Mouse (Mus musculus): Measurements from ENCODE around the gene Olfr1370. TPM values are rescaled to one million over a fixed set of nuclear protein-coding genes. Genes with fewer than 3 reads are reported as not detected.
"Not testable (repeated sequence)": the region's sequence is repeated elsewhere in the genome, so short reads cannot be mapped to it uniquely, and the experiment has no call there.

Olfr1370 gene
- not detected for total RNA-seq (2021)
- long read RNA-seq, experiment 1: 0 reads
- long read RNA-seq, experiment 2: 0 reads

DNA sequence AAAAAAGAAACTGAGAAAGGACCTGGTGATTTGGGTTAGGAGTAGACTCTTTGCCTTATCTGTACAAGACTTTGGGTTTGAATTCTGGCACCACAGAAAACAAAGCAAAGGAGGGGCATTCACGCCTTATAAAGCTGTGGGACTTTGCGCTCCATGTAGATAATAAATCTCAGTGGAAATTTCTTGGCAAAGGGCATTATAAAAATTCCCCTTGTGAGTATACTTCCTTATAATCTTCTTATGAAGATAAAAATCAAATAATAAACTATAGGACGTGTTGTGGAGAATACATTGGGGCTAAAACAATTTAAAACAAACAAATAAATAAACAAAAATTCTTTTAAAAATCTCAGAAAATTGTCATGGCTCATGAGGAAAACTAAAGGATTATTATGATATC is at the start of gene Olfr1370:
Gene Olfr1370, minus strand, starts transcription at position 101 of the 400 bp plus-strand sequence.
- DNase-seq (ENCODE audit: low spot score in 2 of 2): no peak

DNA sequence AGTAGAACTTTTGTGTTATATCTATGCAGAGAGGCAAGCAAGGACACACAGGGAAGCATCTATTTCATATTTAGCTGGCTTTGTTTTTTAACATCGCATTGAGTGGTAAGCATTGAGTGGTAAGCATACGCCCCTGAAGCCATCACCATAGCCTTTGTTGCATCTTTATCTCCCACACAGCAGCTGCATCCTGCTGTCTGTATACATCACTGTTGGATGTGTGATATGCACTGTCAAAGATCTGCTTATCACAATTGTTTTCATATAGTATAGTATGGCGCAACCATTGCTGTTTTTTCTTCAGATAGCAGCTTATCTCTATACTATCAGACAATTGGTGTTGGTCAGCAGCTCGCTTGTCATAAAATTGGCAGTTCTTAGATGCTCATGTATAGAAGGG is 39.4 kb upstream of the Olfr1370 start:
- no peak for DNase-seq (ENCODE audit: low spot score in 2 of 2)

- DNase-seq (ENCODE audit: low spot score in 2 of 2): not testable (repeated sequence)
Measured at GRCm38 (mm10) chr13:21111183-21111582, 36.4 kb upstream of the Olfr1370 start, which contains the start of gene Olfr1369-ps1. Gene Olfr1369-ps1 (plus strand): TSS chr13:21111483.

DNA sequence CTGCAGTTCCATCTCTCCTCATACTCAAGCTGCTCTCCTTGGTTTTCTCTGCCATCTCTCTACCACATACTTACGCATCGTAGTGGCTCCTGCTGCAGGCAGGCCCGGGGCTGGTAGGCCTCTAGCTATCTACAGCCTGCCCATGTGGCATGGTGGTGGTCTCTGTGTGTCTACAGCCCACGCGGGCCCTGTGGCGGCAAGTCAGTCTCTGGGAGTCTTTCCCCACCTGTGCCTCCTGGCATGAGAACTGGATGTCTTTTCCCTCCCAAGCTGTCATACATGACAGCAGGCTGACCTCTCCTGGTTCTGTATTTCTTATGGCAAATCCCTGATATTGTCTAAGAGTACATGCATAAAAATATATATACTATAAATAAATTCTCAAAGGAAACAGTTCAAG is 35.7 kb upstream of the Olfr1370 start:
- DNase-seq (ENCODE audit: low spot score in 2 of 2): no peak

- no peak for DNase-seq (ENCODE audit: low spot score in 2 of 2)
Measured at GRCm38 (mm10) chr13:21109759-21110158, 35.0 kb upstream of the Olfr1370 start.

GRCm38 (mm10) chr13:21082686-21083085 is 7.9 kb upstream of the Olfr1370 start:
- DNase-seq (ENCODE audit: low spot score in 2 of 2): no peak

DNA sequence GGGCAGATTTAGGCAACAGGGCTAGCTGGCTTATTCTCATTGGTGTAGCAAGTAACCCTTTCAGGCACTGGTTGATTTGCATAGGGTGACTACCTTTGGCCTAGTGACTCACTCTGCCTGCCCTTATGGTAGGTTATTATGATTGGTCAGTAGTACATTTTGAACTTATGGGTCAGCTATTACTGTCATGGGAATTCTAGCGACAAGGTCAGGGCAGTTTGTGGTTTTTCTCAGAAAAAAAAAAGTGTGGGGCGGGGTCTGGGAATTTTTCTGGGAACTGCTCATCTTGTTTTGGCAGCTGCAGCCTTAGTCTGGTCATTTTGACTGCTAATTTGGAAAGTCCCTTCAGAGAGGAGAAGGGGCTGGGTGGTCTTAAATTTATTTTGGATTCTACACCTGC is 8.7 kb downstream of the Olfr1370 start:
- DNase-seq (ENCODE audit: low spot score in 2 of 2): no peak

DNA sequence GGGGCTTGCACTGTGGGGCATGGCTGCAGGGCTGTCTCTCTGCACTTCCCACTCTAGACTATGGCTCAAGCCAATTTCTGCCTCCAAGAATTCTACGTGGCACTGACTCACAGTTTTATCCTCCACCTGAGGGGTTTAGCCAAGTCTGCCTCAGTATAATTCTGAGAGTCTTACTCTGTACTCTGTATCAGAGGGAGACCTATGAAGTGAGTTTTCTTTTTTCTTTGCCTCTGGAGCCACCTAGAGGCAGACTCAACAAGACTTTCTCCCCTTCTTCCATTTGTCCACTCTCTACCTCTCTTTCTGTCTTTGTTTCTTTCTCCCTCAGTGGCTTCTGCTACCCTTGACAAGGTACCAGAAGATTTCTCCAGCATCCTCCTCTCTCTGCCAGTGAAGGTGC is 24.6 kb downstream of the Olfr1370 start:
- no peak for DNase-seq (ENCODE audit: low spot score in 2 of 2)

GRCm38 (mm10) chr13:21040589-21041199 is 34.1 kb downstream of the Olfr1370 start:
- DNase-seq (ENCODE audit: low spot score in 2 of 2): no peak

DNA sequence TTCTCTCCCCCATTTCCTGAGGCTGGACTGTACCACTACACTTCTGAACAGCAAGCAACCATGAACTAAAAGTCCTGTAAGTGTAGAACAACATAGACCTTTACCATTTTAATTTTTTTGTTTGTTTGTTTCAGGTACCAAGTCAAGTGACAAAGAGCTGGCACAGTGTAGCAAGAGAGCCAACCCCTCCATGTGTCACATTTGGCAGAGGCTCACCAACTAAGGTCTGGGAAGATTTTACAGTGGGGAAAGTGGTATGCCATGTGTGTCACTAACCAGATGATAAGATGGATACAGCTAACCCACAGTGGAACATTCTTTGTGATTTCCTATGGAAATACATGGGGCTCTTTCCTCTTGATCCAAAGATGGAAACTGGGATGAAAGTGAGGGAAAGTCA is 38.8 kb downstream of the Olfr1370 start:
- DNase-seq (ENCODE audit: low spot score in 2 of 2): no peak

GRCm38 (mm10) chr13:21035011-21035410 is 39.7 kb downstream of the Olfr1370 start:
- DNase-seq (ENCODE audit: low spot score in 2 of 2): no peak

DNA sequence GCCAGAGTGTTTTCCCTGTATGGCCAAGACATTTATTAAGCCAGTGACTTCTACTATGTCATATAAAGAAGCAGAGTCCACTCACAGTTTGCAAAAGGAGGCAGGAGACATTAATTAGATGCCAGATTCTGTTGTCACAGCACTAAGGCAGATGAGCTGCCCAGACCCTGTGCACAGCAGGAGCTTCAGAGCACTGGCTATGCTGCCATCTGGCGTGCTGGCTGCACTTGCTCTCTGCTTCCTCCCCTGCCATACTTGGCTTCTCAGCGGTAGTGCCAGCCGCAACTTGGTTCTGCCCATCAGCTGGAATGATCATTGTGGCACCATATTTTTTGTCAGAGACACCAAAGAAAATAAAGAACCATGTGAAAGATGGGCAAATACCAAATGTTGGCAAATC is 41.6 kb downstream of the Olfr1370 start:
- no peak for DNase-seq (ENCODE audit: low spot score in 2 of 2)

DNA sequence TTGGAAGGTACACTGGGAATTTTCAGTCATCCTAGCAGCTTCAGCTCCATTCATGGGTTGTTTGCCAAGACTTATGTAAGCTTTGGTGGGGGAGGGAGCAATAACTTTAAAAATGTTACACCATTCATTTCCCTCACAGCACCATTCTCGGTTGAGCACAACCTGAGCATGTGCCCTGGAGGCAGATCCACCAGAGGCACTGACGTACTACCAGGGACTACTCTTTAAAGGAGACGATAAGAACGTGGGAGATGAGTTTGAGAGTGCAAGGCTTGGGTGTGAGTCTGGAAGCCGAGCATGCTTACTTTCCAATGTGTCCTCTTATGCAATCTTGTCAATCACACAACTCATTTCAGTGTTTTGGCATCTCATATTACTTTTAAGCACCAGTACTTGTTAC is 49.9 kb downstream of the Olfr1370 start:
- no peak for DNase-seq (ENCODE audit: low spot score in 2 of 2)

Other genes with a start within 250 kb of the Olfr1370 start
- not detected for gene Olfr1369-ps1, start 36.5 kb upstream of the Olfr1370 start, total RNA-seq (2021)
- not detected for gene Olfr263, start 54.7 kb upstream of the Olfr1370 start, total RNA-seq (2021)
- gene Olfr1368, start 70.9 kb upstream of the Olfr1370 start, total RNA-seq (2021): not detected
- 10 to 100 TPM; 45.3 to 49.9 TPM for gene Trim27, start 104.5 kb upstream of the Olfr1370 start, total RNA-seq (2021)
- not detected for gene Gpx5, start 217.8 kb upstream of the Olfr1370 start, total RNA-seq (2021)
- not detected for gene Gpx6, start 237.2 kb upstream of the Olfr1370 start, total RNA-seq (2021)